Mouse (Mus musculus) myocyte (in vitro differentiated cells): ENCODE measurements at regions not wholly inside any gene's neighbourhood (a gene's known extent, or its start where the extent isn't known, plus 50 kb on each side); places are given as distances from the start of the nearest gene placed in this dataset.

Experiments used
- H3K27me3 ChIP-seq: one replicate; pipeline ENCODE4 v1.6.1; 2011; ENCODE audit not compliant: control insufficient read depth, insufficient read depth, insufficient read length
- H3K36me3 ChIP-seq: one replicate; pipeline ENCODE4 v1.6.1; 2011; ENCODE audit not compliant: control insufficient read depth, insufficient read depth
- H3K4me2 ChIP-seq: one replicate; pipeline ENCODE4 v1.6.1; 2011; ENCODE audit warnings: low read depth, control low read depth
- H3K4me3 ChIP-seq: one replicate; pipeline ENCODE4 v1.5.1; 2011; ENCODE audit warnings: mild to moderate bottlenecking, control low read depth, moderate library complexity
- H3K79me2 ChIP-seq: one replicate; pipeline ENCODE4 v1.6.1; 2011; ENCODE audit not compliant: control insufficient read depth, insufficient read depth
- H3ac ChIP-seq: one replicate; pipeline ENCODE4 v1.6.1; 2011; ENCODE audit not compliant: control insufficient read depth, insufficient read length
- CEBPB ChIP-seq: IDR thresholded peaks from 2 replicates; pipeline ENCODE4 v1.6.1; 2011; ENCODE audit warnings: mild to moderate bottlenecking, moderate library complexity; ENCODE audit not compliant: poor library complexity, insufficient read depth, severe bottlenecking
- E2F4 ChIP-seq: IDR thresholded peaks from one replicate; pipeline ENCODE4 v1.6.1; 2011; ENCODE audit warnings: mild to moderate bottlenecking, control low read depth, moderate library complexity; ENCODE audit not compliant: insufficient read depth
- MAX ChIP-seq: IDR thresholded peaks from one replicate; pipeline ENCODE4 v1.6.1; 2011; ENCODE audit warnings: low read depth, mild to moderate bottlenecking, control low read depth
- MYOD1 ChIP-seq, 3 experiments: IDR thresholded peaks; one replicate each; pipeline ENCODE4 v1.6.1; 2011; ENCODE audit warnings: control low read depth in 2 of 3, low read depth in 2 of 3, mild to moderate bottlenecking in 2 of 3, moderate library complexity in 1 of 3; ENCODE audit not compliant: insufficient read length in 2 of 3, control insufficient read depth in 1 of 3
- MYOG ChIP-seq, 3 experiments: IDR thresholded peaks; one replicate each; pipeline ENCODE4 v1.6.1; 2011; ENCODE audit warnings: control low read depth in 2 of 3, low read depth in 2 of 3, mild to moderate bottlenecking in 2 of 3; ENCODE audit not compliant: insufficient read length in 2 of 3, control insufficient read depth in 1 of 3, insufficient read depth in 1 of 3
- POLR2A ChIP-seq: IDR thresholded peaks from one replicate; pipeline ENCODE4 v1.6.1; 2011; ENCODE audit warnings: low read depth, mild to moderate bottlenecking, control low read depth, moderate library complexity; ENCODE audit not compliant: insufficient read length
- POLR2AphosphoS2 ChIP-seq: IDR thresholded peaks from one replicate; pipeline ENCODE4 v1.6.1; 2011; ENCODE audit warnings: low read depth, control low read depth; ENCODE audit not compliant: insufficient read length
- REST ChIP-seq: IDR thresholded peaks from one replicate; pipeline ENCODE4 v1.6.1; 2011; ENCODE audit warnings: mild to moderate bottlenecking, control low read depth, moderate library complexity; ENCODE audit not compliant: insufficient read depth, insufficient read length
- SRF ChIP-seq: IDR thresholded peaks from one replicate; pipeline ENCODE4 v1.6.1; 2011; ENCODE audit warnings: low read depth; ENCODE audit not compliant: control insufficient read depth, insufficient read length
- TCF12 ChIP-seq: IDR thresholded peaks from one replicate; pipeline ENCODE4 v1.6.1; 2011; ENCODE audit warnings: mild to moderate bottlenecking, control low read depth; ENCODE audit not compliant: poor library complexity, insufficient read depth, severe bottlenecking
- TCF3 ChIP-seq: IDR thresholded peaks from one replicate; pipeline ENCODE4 v1.6.1; 2011; ENCODE audit warnings: low read depth, control low read depth; ENCODE audit not compliant: insufficient read length
- USF1 ChIP-seq: IDR thresholded peaks from one replicate; pipeline ENCODE4 v1.6.1; 2011; ENCODE audit warnings: low read depth, mild to moderate bottlenecking, control low read depth, moderate library complexity

GRCm38 (mm10) chr8:116030966-116031365 lies 323.4 kb upstream of the Maf start:
- no peak overlapping the region for H3ac ChIP-seq
- TF ChIP-seq POLR2A (no peak), USF1 (no peak), MYOD1 (IDR thresholded peaks at IDR 0.05; ENCODE audit: control insufficient read depth in 1 of 3, insufficient read length in 2 of 3, low read depth in 2 of 3) (no peak), MAX (no peak)
- H3K79me2 ChIP-seq, result no peaks in the 10 kb centered on the region
- no peaks in the 10 kb centered on the region for H3K27me3 ChIP-seq
- H3K4me2 ChIP-seq, result no peak overlapping the region
- no peaks in the 10 kb centered on the region for H3K36me3 ChIP-seq
- no peak overlapping the region for H3K4me3 ChIP-seq

- Histone ChIP-seq H3K27me3 (no peaks in the 10 kb centered on the region), H3K79me2 (no peaks in the 10 kb centered on the region), H3K4me3 (no peak overlapping the region), H3ac (no peak overlapping the region), H3K36me3 (no peaks in the 10 kb centered on the region), H3K4me2 (no peak overlapping the region)
- TF ChIP-seq MYOD1 (IDR thresholded peaks at IDR 0.05; ENCODE audit: control insufficient read depth in 1 of 3, insufficient read length in 2 of 3, low read depth in 2 of 3), result no peak
- no peak for TF ChIP-seq POLR2AphosphoS2
- TF ChIP-seq REST, result no peak
- TF ChIP-seq MAX, result no peak
- TF ChIP-seq TCF3, result no peak
- TF ChIP-seq POLR2A, result no peak
- TF ChIP-seq E2F4, result no peak
- TF ChIP-seq USF1, result no peak
- no peak for TF ChIP-seq CEBPB
- TF ChIP-seq MYOG (IDR thresholded peaks at IDR 0.05; ENCODE audit: control insufficient read depth in 1 of 3, insufficient read depth in 1 of 3, insufficient read length in 2 of 3, low read depth in 2 of 3), result no peak
- no peak for TF ChIP-seq SRF
- TF ChIP-seq TCF12, result no peak
Measured at GRCm38 (mm10) chr8:116025321-116025720, 317.7 kb upstream of the Maf start.

GRCm38 (mm10) chr8:116024811-116025210 lies 317.2 kb upstream of the Maf start:
- no peaks in the 10 kb centered on the region for H3K79me2 ChIP-seq
- no peak overlapping the region for H3ac ChIP-seq
- H3K4me3 ChIP-seq, result no peak overlapping the region
- no peak for TF ChIP-seq TCF3
- H3K4me2 ChIP-seq, result no peak overlapping the region
- H3K27me3 ChIP-seq, result no peaks in the 10 kb centered on the region
- no peaks in the 10 kb centered on the region for H3K36me3 ChIP-seq

- H3K36me3 ChIP-seq, result no peaks in the 10 kb centered on the region
- TF ChIP-seq REST (no peak), POLR2AphosphoS2 (no peak), TCF12 (no peak), MYOD1 (IDR thresholded peaks at IDR 0.05; ENCODE audit: control insufficient read depth in 1 of 3, insufficient read length in 2 of 3, low read depth in 2 of 3) (no peak), SRF (no peak), MYOG (IDR thresholded peaks at IDR 0.05; ENCODE audit: control insufficient read depth in 1 of 3, insufficient read depth in 1 of 3, insufficient read length in 2 of 3, low read depth in 2 of 3) (no peak), POLR2A (no peak), USF1 (no peak), E2F4 (no peak), MAX (no peak), TCF3 (no peak), CEBPB (no peak)
- H3K27me3 ChIP-seq, result no peaks in the 10 kb centered on the region
- no peak overlapping the region for H3K4me3 ChIP-seq
- no peak overlapping the region for H3K4me2 ChIP-seq
- no peaks in the 10 kb centered on the region for H3K79me2 ChIP-seq
- no peak overlapping the region for H3ac ChIP-seq
Measured at GRCm38 (mm10) chr8:116021691-116022090, 314.1 kb upstream of the Maf start.

GRCm38 (mm10) chr8:115995320-115995719 lies 287.7 kb upstream of the Maf start:
- Histone ChIP-seq H3ac (no peak overlapping the region), H3K4me2 (no peak overlapping the region), H3K79me2 (no peaks in the 10 kb centered on the region), H3K27me3 (no peaks in the 10 kb centered on the region), H3K4me3 (no peak overlapping the region), H3K36me3 (no peaks in the 10 kb centered on the region)
- TF ChIP-seq TCF3 (no peak), SRF (no peak), MYOD1 (IDR thresholded peaks at IDR 0.05; ENCODE audit: control insufficient read depth in 1 of 3, insufficient read length in 2 of 3, low read depth in 2 of 3) (no peak), MYOG (IDR thresholded peaks at IDR 0.05; ENCODE audit: control insufficient read depth in 1 of 3, insufficient read depth in 1 of 3, insufficient read length in 2 of 3, low read depth in 2 of 3) (no peak), E2F4 (no peak), MAX (no peak), REST (no peak), TCF12 (no peak), CEBPB (no peak), POLR2AphosphoS2 (no peak)
